Mouse (Mus musculus) WW6 (cell line): ENCODE measurements around the gene Optn.

ENCODE experiments used
- DNase-seq: peaks from one replicate; pipeline ENCODE4 v3.0.0-alpha.2; 2013; ENCODE audit warnings: low read depth, low spot score

Optn gene

DNA sequence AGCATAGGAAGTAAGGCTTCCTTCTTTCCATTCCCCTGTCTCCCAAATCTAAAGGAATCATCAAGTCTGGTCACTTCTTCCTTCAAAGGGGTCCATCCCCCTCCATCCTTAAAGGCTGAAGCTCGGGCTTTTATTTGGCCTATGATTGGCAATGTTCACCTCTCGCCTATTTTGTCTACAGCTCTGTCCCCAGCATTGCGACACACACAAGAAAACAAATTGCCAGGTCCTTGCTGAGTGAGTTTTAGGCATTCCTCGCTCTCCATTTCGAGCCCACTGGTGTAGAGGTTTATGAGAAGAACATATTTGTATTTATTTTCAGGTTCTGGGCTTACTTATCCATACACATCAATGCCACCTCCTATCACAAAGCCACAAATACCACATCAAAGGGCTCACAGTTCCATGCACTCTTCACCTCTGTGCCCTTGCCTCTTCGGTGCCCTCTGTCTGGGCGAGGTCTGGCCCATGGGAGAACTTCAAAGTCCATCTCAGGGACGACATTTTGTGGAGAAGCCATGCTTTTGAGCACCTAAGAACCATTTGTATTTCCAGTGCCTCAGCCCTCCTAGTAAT, 2.6 kb downstream of the Optn start:
- DNase-seq: no peak

DNA sequence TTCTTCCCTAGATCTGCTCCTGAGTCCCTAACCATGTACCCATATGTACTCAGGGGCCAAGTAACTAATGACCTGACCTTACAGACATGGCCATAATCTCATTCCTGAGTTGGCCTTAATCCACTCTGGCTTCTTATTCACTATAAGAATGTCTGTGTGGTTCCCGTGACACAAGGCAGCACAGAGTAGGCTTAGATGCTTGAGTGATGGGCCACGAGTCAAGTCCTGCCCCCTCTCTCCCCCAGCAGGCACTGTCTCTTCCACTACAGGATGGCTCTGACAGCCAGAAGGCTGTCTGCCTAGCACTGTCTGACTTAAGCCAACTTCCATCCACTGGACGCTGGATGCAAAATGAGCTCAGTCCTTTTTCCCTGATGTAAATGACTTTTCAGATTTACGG, 3.9 kb downstream of the Optn start:
- no peak for DNase-seq

DNA sequence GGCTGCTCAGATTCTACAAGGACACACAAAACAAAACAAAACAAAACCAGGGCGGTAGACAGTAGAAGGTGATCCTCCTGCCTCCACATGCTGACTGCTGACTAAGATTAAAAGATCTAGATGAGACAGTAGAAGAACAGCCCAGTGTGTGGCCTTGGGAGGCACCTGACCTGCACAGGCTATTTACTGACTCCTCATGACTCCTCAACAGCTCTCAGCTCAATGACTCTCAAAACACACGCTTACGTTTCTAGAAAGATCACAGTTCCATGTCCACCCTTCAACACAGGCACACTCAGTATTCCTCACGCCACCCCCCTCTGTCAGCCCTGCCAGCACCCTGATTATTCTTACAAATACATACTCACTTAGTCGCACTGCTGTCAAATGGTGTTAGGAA, 5.4 kb downstream of the Optn start:
- no peak for DNase-seq

DNA sequence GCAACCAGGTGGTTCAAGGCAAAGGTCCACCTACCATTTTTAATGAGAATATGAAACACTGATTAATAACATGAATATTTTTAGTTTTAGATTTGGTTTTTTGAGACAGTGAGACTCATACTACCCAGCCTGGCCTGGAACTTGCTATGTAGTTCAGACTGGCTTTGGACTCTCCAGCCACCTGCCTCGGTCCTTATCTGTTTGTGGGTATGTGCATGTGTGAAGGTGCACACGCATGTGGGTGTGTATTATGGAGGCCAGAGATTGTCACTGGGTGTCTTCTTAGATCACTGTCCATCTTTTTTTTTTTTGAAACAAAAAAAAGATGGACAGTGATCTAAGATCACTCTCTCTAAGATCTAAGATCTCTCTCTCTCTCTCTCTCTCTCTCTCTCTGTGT, 13.3 kb downstream of the Optn start:
- no peak for DNase-seq

DNA sequence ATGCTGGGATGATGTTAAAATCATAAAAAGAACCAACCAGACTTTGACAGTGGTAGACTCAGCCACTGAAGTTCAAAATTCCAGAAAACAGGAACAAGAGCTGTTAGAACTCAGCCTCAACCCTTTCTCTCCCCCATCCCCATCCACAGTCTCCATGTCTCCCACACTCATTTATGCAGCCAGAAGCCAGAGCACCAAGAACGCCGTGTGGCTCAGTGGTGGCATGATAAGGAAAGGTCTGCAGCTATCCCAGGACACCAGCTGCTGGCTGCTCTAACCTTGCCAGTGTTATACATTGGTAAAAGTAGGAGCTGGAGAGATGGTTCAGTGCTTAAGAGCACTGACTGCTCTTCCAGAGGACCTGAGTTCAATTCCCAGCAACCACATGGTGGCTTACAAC, 16.8 kb downstream of the Optn start:
- DNase-seq: no peak

DNA sequence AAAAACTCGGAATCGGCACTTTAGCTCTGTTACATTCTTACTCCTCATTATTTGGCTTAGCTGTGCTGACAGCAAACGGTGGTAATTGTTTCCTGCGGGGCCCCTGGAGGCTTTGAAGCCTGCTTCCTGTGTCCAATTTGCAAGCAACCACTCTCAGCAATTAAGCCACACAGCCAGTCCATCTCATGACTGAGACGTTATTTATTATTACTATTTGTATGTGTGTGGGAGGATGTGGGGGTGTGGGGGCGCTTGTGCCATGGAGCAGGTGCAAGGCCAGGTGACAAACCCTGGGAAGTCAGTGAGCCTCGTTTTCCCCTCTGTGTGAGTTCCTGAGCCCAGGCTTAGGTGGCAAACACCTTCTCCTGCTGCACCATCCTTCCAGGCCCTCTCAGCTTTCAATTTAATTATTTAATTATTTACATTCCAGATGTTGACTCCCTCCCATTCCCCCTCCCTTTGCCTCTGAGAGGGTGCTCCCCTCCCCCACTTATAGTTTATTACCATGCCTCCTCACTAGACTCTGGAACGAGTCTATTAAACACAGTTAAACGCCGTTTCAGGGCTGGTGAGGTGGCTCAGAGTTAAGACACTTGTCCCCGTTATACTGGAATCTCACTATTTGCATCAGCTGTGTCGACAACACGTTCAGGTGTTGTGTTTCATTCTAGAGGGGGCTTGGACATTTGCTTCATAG, 18.4 kb downstream of the Optn start:
- DNase-seq: no peak

DNA sequence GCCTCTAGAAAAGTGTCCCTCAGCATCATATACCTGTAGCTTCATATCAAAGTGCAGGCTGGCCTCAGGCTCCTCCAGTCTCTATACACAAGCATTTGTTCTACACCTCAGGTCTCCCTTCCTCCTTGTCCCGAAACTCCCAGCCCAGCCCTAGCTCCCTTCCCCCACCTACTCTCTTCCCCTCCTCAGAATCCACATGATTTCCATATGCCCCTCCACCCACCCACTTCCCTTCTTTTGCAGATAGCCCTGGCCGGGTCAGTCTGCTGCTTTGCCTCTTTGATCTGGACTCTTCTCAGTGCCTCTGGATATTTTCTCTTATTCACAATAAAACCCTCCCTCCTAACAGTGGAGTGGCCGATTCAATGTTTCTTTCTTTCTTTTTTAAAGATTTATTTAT, 19.5 kb downstream of the Optn start:
- no peak for DNase-seq

DNA sequence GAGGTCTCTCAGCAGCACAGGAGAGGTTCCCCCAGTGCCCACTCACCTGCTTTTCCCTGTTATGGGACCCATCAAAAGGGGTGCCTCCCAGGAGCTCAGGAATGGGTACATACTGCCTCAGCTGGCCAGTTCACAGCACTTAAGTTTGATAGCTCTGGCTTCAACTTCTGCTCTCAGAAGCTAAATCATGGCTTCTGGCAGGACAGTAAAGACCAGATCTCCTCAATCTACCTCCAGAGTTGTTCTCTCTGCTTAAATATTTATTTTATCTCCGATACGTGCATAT, 20.4 kb downstream of the Optn start:
- DNase-seq: no peak

DNA sequence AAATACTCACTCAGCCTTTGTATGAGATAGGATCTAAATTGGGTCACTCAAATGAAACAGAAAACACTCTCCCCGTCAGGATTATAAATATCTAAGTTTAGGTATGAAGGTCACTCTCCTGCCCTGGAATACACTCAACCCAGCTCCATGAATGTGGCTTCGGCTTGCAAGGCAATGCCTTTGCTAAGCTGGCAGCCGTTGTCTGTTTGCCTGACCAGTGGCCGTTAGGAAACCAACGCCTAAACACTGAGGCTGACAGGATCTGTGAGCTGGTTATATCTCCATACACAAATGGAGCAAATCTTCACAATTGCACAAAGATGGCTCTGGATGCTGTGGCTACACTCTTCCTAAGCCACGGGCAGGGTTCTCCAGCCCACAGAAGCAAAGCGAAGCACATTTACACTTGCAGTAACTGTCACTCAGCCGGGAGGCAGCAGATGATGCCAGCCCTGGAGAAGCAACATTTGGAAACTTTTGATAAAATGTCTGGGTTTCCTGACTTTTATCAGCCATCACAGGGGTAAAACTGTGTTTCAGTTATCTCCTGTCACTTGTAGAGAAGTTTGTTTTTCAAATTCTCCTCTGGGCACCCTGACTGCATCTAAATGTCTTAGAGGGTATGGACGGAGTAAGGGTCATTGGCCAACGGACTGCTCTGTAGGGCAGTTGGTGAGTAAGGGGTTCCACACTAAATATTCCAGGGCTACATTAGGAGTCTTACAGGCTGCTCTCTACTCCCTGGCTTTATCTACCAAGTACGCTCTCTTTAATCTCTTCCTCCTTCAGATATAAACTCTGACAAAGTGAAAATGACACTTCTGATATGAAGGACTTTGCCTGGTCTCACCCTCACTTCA, 21.0 kb downstream of the Optn start:
- no peak for DNase-seq

DNA sequence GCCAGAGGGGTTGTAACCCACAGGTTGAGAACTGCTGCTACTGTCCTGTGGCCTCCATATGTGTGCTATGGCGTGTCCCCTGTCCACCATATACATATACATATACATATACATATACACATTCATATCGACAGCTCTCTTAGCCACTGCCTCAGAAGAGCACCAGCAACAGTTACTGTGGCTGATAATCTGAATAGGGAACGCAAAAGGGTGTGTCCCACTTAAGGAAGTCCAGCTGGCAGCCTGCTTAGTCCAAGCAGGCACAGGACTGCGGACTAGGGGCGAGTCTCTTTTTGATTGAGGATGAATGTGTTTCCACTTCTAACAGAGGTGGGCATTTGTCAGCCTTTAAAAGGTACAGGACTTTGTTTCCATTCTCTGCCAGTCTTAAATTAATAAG, 22.0 kb downstream of the Optn start:
- no peak for DNase-seq

DNA sequence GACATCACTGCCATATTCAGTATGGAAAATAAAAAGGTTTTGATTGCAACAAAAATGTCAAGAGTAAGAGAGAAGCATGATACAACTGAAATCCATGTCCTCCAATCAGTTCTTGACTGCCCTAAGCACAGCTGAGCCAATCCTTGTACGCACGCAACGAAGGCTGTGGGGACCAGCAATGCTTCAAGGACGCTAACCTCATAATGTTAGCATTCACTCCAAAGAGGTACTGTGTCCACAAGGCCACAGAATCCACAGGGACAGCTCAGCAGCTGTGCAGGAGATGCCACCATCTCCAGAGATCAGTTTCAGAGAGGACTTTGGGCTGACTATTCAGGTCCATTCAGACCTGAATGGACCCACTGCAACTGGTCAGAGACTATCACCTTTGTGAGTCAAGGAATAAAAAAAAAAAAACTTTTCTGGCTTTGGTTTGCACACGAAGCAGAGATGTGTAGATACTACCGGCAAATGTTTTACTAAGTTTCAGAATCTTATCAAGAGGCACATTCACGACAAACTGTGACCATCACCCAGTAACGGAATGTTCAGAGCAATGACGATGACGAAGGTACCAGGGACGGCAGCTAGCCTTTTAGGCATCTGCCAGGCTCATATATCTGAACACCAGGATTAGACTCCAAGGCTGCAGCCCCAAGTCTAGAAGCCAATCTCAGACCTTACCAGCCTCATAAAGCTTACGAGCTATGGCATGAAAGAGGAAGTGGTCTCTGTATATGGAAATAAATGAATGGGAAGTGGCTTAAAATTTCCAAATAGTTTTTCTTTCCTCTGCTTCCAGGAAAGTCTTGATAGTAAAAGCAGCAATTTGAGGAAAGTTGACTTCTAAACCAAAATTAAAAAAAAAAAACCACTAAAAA, 23.3 kb downstream of the Optn start:
- no peak for DNase-seq

DNA sequence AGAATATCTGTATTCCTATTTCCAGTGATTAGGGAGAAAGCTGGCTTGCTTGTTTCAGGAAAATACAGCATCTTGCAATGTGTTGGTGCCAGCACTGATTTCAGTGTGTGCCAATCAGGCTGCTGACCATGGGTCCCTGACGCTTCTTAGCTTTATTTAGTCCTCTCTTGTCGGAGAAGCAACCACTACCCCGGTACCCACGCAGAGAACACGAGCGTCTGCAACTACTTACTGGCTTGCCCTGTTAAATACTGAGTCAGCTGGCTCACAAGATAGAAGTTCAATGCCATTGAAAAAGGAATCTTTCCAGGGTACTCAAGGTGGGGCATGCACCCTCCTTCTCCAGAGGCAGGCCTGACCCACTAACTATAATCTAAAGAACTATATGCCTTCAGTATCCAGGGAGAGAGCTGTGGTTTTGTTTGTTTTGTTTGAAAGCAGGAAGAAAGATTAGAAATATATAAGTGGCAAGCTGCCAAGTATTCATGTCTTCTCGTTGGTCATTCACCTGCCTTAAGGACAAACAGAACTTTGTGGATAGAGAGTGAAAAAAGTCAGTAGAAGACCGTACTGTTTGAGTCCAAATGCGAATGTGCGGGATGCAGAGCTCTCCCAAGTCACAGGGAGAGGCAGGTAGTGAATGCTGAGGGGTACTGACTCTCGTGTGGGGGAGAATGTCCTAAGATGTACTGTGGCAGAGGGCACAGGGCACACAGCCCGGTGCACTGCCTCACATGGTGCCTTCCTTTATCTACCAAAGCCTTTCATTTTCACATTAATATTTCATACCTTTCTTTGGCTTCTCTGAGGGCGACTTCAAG, 24.3 kb downstream of the Optn start:
- DNase-seq: no peak

DNA sequence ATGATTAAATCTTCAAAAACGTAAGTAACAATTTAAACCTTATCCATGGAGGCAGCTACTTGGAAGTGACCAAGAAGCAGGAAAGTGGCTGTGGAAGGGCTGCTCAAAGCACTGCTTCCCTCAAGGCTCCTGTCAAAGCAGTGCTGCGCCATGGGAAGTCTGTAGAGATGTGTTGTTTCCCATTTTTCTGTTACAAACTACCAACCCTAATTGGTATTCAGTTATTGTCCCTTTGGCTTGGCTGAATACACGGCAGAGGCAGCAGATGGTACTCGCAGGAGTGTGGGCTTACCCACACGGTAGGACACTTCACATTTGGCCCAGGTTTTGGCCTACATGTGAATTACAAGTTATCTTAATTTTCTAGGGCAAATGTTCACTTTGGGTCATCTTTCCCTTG, 25.5 kb downstream of the Optn start:
- DNase-seq: no peak

DNA sequence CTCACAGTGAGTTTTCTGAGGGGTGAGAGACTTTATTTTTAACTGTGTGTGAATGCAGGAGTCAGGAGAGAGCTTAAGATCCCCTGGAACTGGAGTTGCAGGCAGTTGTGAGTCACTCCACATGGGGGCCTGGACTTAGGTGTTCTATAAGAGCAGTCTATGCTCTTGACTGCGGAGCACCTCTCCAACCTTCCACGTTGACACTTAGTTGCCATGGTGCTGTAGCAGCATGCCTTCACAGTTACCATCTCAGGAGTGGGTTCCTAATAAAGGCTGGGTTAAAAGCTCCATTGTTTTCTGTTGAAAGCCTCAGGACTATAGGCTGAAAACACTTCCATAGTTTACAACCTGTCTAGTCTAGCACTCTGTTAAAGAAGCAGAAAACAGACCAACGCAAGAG, 26.5 kb downstream of the Optn start:
- DNase-seq: no peak

DNA sequence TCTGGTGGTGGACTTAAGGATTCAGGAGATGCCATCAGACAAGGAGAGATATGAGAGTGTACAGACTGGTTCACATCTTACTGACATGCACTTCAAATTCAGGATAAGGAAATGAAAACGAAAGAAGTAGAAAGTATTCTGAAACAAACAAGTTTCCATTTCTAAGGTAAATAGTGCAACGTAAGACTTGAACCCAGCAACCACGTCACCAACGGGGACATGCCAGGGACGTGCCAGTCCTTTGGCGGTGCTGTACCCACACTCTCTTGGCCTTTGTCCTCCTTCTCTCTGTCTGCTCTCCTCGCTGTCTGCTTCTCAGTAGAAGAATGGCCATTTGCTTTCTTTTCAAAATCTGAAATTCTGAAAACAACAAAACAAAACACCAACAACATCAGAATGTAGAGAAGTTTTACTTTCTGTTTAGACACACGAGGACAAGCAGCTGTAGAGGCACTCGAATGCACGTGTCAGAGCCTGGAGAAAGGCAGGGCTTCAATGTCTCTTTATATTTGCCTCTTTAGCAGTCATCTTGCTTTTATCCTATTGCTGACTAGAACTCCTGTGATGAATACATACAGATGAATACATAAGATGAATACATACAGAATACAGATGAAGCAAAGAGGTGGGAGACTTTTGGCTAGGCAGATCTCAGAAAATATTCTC, 27.3 kb downstream of the Optn start:
- DNase-seq: no peak

DNA sequence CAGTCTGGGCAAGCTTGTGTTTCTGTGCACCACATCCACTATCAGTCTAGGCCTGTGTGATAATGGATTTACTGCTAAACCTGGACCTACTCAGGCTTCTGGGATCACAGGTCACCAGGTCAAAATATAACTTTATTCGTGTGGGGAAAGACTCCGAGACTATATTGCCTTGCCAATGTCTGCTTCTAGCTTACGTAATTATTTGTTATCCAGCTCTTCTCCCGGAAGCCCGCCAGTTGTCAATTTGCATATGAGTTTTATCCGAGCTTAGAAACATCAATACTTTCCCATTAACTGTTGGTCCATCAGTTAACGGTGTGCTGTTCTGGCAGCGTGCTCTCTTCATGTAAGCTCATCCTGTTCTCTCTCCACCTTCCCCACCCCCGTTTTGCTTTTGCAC, 28.6 kb downstream of the Optn start:
- no peak for DNase-seq

DNA sequence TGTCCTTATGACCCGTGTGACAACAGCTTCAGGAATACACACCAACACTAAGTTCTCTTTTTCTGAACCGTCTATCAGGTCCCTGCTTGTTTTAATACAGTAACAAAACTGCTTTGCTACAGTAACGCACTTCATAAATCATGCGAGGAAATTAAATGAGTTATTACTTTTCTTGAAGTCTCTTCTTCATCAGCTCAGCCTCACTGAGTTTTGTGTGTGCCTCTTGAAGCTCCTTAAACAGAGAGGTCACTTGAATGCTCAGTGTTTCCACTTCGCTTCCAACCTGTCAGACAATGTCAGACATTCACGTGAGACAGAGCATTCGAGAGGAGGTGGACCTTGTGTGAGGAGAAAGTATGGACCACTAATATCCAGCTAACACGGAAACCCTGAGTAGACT, 29.1 kb downstream of the Optn start:
- DNase-seq: no peak

DNA sequence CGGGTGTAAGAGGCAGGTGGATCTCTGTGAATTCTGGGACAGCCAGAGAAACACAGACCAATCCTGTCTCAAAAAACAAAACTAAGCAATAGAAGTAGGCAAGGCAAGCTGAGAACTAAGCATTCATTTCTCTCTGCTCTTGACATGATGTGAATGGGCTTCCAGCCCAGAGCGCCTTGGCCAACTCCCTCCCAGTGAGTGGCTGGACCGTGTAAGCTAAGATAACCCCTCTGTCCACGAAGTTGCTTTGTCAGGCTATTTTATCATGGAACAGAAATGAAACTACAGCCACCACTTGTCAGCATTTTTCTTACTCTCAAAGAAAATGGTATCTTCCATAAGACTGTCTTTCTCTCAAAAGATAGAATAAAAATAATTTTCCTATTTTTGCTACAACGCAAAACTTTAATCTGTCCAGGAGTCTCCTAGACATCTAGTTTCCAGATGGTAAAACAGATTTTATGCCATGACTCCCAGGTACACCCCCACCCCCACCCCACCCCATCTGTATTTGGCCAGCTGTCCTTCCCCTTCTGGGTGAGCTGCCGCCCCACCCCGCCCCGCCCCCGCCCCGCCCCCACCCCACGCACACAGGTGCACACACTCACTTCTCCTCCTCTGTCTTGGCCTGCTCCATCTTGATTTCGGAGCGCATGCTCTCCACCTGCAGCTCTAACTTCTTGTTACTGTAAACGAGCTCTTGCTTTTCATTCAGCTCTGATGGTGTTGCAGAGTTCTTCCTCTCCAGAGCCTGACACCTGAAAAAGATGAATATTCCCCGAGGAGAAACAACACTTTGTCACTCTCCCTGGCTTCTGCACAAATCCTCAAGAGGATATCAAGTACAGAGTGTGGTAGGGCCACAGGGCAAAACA, 30.1 kb downstream of the Optn start:
- DNase-seq: no peak

DNA sequence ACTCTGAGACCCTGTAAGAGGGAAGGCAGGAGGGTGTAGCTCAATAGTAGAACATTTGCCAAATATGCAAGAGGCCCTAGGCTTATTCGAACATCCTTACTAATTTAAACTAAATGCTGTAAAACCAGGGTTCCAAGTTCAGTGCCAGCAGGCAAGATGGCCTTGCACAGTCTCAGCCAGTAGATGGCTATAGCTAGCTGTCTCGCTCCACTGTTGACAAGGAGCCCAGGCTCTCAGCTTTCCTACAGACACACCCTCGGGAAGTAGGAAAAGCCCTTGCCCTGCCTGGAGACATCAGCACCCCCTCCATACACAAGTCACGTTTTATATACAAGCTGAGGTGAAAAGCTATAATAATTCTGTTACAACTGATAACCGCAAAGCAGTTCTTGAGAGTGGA, 31.2 kb downstream of the Optn start:
- DNase-seq: no peak

DNA sequence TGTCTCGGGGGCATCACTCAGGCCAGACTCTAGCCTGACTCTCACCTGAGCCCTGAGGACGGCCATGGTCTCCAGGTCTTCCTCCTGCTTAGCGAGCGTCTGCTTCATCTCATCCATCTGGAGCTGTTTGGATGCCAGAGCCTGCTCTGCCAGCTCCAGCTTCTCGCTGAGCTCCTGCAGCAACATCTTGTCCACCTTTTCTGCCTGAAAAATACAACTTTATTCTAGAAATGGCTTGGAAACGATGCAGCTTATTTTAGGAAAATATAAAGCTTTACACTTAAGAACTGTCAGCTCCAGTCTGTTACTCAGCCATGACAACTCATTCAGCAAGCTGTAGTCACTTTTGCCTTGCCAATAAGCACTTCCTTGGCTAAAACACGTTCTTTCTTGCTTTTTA, 32.6 kb downstream of the Optn start:
- no peak for DNase-seq
